Mouse (Mus musculus) bone marrow macrophage, adult 2 months (primary cell): ENCODE results near the gene D8Ertd738e. TPM values are rescaled to one million over a fixed set of nuclear protein-coding genes. Genes with fewer than 3 reads are reported as not detected.

Experiments
- H3K27ac ChIP-seq: 2 replicates; pipeline ENCODE4 v1.5.1; 2012; ENCODE audit warnings: low read depth, low read length; ENCODE audit not compliant: insufficient read depth
- H3K4me1 ChIP-seq: 2 replicates; pipeline ENCODE4 v1.6.1; 2012; ENCODE audit warnings: low read length; ENCODE audit not compliant: control insufficient read depth, insufficient read depth
- H3K4me3 ChIP-seq: 2 replicates; pipeline ENCODE4 v1.5.1; 2012; ENCODE audit warnings: mild to moderate bottlenecking, low read length, moderate library complexity; ENCODE audit not compliant: insufficient read depth
- CTCF ChIP-seq: IDR thresholded peaks from 2 replicates; pipeline ENCODE4 v1.5.1; 2012; ENCODE audit warnings: low read depth, mild to moderate bottlenecking, low read length, moderate library complexity
- POLR2A ChIP-seq: IDR thresholded peaks from 2 replicates; pipeline ENCODE4 v1.6.1; 2012; ENCODE audit warnings: mild to moderate bottlenecking, low read depth, low read length, borderline replicate concordance
- polyA plus RNA-seq: library from polyadenylated mRNA; stranded (reverse); fragments of >200 nt; gene quantifications from 2 replicates; pipeline ENCODE4 v1.2.4, GENCODE M21; 2012; ENCODE audit not compliant: missing spikeins, insufficient read depth, insufficient read length

Gene D8Ertd738e
- polyA plus RNA-seq, 1 experiment, result 164 TPM

- H3K4me3 ChIP-seq, result peak overlapping the region; percentile 68
- TF ChIP-seq CTCF, result no peak
- peaks cover 10% of the 10 kb centered on the region for H3K4me1 ChIP-seq
- H3K27ac ChIP-seq, result peak overlapping the region; percentile 38
Observed at GRCm38 (mm10) chr8:84237542-84238229, 11.8 kb downstream of the D8Ertd738e start.

GRCm38 (mm10) chr8:84236998-84237473 is 12.5 kb downstream of the D8Ertd738e start, which contains the start of gene Zswim4:
TSS of gene Zswim4 (minus strand) at chr8:84237055.
- peaks cover 10% of the 10 kb centered on the region for H3K4me1 ChIP-seq
- H3K27ac ChIP-seq, result peak within 1 kb of the TSS; percentile 38
- TF ChIP-seq CTCF, result no peak
- no peak for TF ChIP-seq POLR2A
- peak within 1 kb of the TSS; percentile 74 for H3K4me3 ChIP-seq

- H3K27ac ChIP-seq, result peak overlapping the region; percentile 18
- peak overlapping the region; percentile 74 for H3K4me3 ChIP-seq
- H3K4me1 ChIP-seq, result peaks cover 10% of the 10 kb centered on the region
- no peak for TF ChIP-seq CTCF
- TF ChIP-seq POLR2A, result no peak
Observed at GRCm38 (mm10) chr8:84236410-84236997, 13.0 kb downstream of the D8Ertd738e start.

GRCm38 (mm10) chr8:84235746-84236409 is 13.6 kb downstream of the D8Ertd738e start:
- peak overlapping the region; percentile 74 for H3K4me3 ChIP-seq
- H3K27ac ChIP-seq, result peak overlapping the region; percentile 18
- TF ChIP-seq POLR2A, result no peak
- TF ChIP-seq CTCF, result no peak
- peaks cover 10% of the 10 kb centered on the region for H3K4me1 ChIP-seq

- TF ChIP-seq POLR2A, result no peak
- no peak overlapping the region for H3K4me3 ChIP-seq
- H3K4me1 ChIP-seq, result peaks cover 7% of the 10 kb centered on the region
- no peak overlapping the region for H3K27ac ChIP-seq
Observed at GRCm38 (mm10) chr8:84233055-84233454, 16.5 kb downstream of the D8Ertd738e start.

- TF ChIP-seq POLR2A, result no peak
- TF ChIP-seq CTCF, result no peak
- no peak overlapping the region for H3K4me3 ChIP-seq
- H3K27ac ChIP-seq, result no peak overlapping the region
- H3K4me1 ChIP-seq, result peaks cover 4% of the 10 kb centered on the region
Observed at GRCm38 (mm10) chr8:84230735-84231134, 18.8 kb downstream of the D8Ertd738e start.

- Histone ChIP-seq H3K27ac (peak overlapping the region; percentile 63; the same call in 1 of the 2 replicates), H3K4me1 (peaks cover 37% of the 10 kb centered on the region), H3K4me3 (no peak overlapping the region)
- TF ChIP-seq CTCF (no peak), POLR2A (no peak)
Observed at GRCm38 (mm10) chr8:84223322-84224029, 26.0 kb downstream of the D8Ertd738e start.

GRCm38 (mm10) chr8:84222566-84223165 is 26.9 kb downstream of the D8Ertd738e start:
- Histone ChIP-seq H3K27ac (peak overlapping the region; percentile 90), H3K4me1 (peaks cover 37% of the 10 kb centered on the region), H3K4me3 (no peak overlapping the region)
- no peak for TF ChIP-seq CTCF
- no peak for TF ChIP-seq POLR2A

- H3K27ac ChIP-seq, result peak overlapping the region; percentile 75
- no peak overlapping the region for H3K4me3 ChIP-seq
- no peak for TF ChIP-seq POLR2A
- TF ChIP-seq CTCF, result no peak
- peaks cover 37% of the 10 kb centered on the region for H3K4me1 ChIP-seq
Observed at GRCm38 (mm10) chr8:84220105-84220504, 29.4 kb downstream of the D8Ertd738e start.
